Mouse (Mus musculus) retina, postnatal 1 day (tissue): ENCODE measurements at regions not wholly inside any gene's neighbourhood (a gene's known extent, or its start where the extent isn't known, plus 50 kb on each side); places are given as distances from the start of the nearest gene placed in this dataset.

Experiments
- DNase-seq: peaks from one replicate; pipeline ENCODE4 v3.0.0-alpha.2; 2012

DNA sequence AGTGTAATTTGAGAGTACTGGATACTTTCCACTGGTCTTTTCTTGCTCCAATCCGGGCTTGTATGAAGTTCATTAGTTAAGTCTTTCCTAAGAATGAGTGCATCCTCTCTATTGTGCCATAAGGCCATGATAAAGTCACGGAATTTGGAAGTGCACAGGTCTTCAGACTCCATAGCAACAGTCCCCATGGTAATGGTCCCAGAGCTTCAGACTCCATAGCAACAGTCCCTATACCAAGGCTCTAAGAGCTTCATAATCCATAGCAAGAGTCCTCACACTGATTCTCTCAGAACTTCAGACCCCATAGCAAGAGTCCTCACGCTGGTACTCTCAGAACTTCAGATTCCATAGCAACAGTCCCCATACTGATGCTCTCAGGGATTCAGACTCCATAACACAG is 214.5 kb upstream of the Far2 start:
- no peak for DNase-seq

DNA sequence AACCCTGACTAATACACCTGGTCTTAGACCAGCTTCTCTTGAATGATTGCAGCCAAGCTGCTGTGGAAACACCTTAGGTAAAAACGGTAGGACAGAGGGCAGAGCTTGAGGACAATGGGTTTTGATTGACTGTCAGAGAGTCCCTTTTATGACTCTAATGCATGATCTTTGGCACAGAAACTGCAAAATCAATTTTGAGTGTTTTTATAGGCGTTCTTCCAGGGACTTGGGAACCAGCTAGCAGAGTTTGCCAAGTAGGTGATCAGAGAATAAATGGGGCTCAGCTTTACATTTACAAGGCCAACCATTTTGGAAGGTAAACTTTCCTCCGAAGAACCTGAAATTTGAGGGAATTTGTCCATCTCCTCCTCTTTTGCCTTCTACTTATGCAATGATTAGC is 213.6 kb upstream of the Far2 start:
- no peak for DNase-seq

DNA sequence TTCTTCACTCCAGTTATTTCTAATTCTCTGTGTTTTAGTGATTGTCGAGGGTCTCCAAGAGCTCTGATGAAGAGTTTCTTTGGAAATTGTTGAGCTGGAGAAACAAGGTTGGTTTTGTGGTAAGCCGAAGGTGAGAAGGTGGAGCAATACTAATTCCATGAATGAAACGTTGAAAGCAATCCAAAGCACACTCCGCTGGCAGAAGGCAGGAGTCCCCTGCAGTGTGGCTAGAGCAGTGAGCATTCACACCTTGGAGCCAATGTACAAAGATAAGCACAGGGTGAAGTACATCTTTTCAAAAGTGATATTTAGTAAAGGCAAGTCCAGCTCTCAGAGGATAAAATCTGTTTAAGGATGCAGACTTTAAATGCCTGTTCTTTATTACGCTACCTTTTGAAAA is 208.2 kb upstream of the Far2 start:
- DNase-seq: no peak

DNA sequence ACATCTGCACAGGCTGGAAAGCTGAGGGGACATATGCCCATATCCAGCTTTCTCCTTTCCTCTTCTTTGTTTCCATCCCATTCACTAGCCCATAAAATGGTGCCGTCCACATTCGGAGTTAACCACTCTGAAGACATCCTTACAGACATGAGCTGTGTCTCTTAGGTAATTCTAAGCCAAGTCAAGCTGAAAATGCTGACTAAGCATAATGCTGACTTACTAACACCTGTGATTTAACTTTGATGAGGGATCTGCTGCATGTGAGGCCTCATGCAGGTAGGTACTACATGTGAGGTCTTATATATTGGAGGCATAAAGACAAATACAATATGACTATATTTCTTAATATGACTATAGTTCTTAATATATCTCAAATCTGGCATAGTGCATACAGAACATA is 197.1 kb upstream of the Far2 start:
- DNase-seq: no peak

DNA sequence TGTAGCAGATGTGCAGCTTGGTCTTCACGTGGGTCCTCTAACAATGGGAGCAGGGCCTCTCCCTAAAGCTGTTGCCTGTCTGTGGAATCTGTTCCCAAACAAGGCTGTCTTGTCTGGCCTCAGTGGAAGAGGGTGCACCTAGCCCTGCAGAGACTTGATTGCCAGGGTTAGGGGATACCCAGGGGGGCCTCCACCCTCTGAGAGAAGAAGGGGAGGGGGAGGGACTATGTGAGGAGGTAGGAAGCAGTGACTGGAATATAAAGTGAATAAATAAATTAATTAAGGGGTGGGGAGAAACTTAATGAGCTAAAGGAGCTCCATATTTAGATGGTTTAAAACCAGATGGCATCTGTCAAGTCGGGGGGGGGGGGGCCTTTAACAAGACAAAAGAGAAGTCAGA is 185.9 kb upstream of the Far2 start:
- no peak for DNase-seq

DNA sequence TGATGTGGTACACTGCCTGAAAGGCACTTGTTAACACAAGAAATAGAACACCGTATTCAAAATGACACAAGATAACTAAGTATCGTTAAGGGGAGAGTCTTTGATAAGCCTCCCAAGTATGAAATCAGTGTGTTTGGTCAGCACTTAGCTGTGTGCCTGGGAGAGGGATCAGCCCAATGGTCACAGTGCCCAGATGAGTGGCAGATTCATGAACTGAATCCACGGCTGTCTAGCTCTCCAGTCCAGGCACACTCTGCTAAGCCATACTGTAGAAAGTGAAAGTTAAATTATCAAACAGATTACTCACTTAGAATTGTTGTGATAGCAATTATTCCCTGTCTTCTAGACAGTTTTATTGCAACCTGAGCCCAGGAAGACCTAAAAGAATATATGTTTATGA is 176.0 kb upstream of the Far2 start:
- DNase-seq: no peak

DNA sequence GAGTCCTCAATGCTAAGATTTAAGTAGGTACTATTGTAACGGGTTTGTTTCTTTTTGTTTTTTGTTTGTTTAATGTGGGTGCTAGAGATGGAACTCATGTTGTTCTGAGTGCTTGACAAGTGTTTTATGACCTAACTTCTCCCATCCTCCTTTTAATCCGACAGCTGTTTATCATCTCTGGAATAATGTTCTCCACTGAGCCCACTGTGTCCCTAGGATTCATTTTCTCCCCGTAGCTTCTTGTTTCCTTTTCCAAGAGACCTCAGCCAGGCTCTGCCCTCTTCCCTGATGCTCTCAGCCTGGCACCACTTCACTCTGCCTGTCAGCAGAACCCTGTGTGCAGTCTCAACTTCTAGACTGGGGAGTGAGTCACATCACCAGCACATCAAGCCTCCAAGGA is 173.9 kb upstream of the Far2 start:
- DNase-seq: no peak

DNA sequence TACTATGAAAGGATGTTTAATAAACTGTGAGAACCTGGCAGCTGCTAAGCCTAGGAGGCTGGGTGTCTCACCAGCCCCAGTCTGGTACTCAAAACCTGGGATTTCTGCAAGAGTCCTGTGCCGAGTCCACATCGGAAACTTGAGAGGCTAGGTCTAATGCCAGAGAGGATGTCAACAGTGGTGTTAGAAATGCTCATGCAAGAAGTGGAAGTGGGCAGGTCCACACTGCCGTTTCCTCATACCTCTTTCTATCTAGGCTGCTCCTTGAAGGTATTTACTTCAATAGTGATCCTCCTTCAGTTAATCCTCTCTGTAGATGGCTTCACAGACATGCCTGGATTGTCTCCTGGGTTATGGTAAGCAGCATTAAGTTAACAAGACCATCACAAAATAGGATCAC is 168.6 kb upstream of the Far2 start:
- no peak for DNase-seq

DNA sequence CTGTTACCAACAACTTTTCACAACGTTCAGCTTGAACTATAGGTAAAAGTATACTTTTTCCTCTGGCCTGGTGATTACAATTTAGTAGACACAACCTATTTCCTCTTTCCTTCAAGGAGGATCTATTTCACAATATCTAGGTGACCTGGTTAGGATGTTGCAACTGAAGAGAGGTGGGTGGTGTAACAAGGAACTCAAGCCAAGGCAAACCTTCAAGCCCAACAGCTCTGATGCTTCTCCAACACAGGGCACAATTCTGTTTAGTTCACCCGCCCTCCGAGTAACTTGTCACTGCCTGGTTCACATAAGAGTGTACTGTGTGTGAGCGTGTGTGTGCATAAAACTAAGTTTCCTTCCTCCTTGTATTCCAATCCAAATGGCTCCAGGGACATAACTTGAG is 161.2 kb upstream of the Far2 start:
- no peak for DNase-seq

DNA sequence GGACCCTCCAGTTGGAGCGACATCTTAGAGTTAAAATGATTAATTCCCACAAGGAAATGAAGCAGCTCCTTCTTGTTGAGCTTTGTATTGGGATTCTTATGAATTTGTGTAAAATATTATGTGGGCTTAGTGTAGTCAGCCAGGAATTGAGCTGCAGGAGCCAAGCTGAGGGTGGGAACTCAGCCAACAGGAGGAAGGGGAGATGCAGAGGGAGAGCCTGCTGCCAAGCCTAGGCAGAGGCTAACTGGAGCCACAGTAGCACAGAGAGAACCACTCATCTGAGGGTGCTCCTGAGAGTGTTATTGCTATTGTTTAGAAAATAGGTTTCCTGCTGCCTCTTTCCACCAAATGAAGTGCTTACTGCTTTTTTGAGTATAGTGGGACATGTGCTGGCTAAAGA is 127.4 kb upstream of the Far2 start:
- no peak for DNase-seq

DNA sequence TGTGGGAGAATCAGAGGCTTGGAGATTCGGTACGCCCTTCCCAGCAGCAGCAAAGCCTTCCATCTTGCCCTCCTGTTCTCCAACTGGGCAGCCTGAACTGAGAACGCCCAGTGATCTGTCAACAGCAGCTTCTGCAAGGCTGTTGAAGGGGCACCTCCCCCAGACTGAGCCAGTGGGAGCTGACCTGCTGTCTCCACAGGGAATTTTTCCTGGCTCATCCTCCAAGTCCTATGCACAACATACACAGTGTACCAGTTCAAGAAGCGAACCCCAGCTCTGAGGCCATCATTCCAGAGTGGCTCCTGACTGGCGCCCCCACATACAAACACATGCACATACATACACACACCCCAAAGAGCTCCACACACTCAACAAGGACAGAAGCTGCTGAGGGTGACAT is 126.0 kb upstream of the Far2 start:
- no peak for DNase-seq

DNA sequence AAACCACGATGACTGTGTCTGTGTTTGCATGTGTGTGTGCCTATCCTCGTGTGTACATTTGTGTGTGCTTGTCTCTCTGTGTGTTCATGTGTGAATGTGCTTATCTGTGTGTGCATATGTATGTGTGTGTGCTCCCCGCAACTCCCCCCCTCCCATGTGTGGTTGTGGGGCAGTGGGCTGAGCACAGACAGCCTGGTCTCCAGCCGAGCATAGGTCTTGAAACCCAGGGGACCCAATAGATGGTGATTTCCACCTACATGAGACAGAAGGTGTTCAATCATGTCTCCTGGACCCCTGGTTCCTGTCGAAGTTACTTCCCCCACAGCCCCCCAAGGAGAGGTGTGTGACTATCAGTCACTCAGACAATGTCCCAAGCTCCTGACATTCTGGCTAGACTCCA is 124.6 kb upstream of the Far2 start:
- no peak for DNase-seq

DNA sequence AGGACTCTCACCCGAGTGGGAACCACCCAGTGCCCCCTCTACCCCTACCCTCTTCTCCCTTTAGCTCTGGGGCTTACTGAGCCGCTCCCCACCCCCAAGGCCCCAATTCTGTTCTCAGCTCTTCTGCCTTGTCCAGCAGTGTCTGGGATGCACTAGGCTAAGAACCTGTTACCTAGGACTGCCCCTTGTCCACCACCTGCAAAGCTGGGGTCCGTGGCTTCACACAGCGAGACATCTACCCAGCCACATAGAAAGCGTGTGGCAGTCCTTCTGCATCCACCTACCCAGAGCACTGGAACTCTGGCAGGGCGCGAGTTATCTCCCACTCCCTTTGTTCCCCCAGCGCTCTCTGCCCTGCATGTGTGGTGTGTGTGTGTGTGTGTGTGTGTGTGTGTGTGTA is 123.8 kb upstream of the Far2 start:
- no peak for DNase-seq

DNA sequence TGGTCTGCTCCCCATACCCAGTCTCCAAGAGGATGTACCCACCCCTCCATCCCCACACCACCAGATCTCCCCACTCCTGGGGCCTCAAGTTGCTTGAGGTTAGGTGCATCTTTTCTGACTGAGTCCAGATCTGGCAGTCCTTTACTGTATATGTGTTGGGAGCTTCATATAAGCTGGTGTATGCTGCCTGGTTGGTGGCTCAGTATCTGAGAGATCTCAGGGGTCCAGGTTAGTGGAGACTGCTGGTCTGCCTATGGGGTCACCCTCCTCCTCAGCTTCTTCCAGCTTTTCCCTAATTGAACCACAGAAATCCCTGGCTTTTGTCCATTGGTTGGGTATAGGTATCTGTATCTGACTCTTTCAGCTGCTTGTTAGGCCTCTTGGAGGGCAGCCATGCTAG is 118.1 kb upstream of the Far2 start:
- DNase-seq: no peak

DNA sequence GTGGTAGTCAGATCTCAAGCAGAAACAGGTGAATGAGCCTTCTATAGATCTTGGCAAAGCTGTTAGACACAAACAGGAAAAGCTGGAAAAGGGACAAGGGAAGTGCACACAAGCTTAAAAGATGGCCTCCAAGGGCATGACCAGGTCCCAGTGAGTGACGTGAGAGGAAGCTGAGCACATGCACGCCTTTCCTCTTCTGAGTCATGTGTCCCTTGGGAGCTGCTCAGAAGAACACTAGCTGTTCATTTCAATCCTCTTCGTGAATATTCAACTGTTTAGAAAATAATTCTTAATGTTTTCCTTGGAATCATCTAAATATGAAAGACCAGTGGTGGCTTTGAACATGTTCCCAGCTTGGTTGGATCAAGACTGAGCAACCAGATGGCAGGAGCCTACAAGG is 103.0 kb upstream of the Far2 start:
- no peak for DNase-seq

DNA sequence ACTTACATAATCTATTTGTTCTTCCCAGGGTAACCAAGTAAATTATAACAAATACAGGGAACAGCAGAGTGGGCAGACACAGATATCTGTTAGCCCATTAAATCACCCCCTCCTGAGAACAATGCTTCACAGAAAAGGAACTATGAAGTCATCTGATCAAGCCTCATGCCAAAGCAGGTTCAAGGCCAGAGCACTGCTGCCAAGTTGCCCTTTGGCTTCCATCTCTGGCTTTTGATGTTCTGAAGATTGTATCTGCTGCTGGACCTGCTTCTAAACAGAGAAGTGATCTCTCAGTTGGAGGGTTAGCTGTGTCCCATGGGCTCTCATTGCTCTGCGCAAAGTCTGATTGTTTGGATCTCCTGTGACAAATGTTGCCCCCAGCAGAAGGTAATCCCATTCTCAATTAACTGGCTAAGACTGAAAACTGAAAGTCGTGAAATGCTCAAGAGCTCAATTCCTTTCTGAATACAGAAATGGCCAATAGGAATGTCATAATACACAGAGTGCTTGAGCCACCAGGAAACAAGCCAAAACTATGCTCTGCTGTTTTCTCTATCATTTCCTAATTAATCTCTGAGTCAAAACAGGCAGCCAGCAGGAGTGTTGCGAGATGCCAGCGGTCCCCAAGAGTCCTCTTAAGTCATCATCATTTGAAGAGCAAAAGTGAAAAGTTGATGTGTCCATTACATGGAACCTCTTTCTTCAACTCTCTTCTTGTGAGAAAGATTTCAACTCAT is 102.0 kb upstream of the Far2 start:
- no peak for DNase-seq

DNA sequence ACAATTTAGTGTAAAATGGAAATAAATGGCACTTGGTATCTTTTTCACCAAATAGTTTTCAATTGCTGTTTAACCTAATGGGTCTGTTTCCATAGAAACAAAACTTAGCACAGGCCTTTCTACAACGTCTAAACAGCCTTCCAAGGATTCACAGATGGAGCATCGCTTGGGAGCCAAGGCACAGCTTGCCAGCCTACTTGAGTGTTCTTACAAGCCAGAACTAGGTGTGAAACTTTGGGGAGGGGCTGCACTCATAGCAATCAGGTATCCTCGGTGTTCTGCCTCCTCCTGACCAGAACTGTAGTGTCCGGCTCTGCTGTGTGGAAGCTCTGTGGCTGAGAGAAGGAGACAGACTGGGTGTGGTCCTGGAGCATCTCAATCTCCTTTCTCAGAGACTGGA is 99.1 kb upstream of the Far2 start:
- no peak for DNase-seq

DNA sequence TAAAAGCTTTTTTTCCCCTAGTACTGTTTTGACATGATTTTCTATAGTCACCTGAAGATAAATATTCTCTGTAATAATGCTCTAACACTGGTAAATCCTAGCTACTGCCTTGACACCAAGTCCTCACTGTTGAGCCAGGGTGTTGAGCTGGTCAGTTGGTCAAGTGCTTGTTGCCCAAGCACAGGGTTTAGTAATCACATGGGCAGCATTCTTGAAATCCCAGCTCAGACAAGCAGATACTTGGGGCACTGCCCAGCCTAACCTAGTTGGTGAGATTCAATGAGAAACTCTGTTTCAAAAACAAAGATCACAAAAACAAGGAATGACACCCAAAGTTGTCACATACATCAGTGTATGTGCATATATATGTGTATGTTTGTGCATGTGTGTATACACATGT is 95.4 kb upstream of the Far2 start:
- DNase-seq: no peak

DNA sequence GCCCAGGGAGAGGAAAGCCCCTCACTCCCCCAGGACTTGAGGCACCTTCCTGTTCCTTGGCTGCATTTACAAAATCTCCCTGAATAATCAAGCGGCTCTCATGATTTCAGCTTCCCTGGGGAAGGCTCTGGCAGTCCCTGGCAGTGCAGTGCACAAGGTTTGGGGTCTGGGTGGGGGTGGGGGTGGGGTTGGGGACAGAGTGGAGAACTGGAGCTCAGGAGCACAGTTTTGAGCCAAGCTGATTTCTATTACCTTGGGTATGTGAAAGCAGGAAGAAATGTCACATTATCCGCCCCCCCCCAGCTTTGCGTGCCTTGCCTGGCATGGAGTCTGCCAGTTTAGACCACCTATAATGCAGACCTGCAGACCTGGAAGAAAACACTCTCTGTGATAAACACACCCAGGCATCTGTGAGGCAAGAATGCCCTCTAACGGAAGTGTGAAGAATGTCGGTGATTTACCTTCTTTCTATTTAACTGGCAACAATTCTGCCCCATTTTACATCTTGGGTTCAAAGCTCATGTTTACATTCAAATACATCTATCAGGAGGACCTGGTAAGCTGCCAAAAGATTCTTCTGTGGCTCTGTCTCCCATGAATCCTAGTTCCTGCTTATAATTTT is 93.9 kb upstream of the Far2 start:
- peak; percentile 31 for DNase-seq

DNA sequence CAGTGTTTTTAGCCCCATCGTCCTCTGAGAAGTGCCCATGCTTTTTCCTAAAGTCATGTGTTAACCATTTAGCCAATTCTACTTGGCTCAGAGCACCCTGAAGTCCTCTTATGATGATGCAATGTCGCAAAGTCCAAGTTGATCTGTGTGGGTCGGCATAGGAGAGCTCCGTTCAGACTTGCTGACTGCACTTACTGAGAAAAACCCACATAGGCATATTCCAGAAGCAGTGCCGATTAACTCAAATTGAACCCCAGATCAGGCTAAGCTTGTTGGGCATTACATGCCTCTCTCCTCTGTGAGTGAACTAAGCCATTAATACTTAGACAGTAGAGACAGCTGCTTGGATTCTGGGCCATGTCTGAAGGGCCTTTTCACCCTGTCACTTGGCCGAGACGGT is 93.3 kb upstream of the Far2 start:
- peak; percentile 41 for DNase-seq

DNA sequence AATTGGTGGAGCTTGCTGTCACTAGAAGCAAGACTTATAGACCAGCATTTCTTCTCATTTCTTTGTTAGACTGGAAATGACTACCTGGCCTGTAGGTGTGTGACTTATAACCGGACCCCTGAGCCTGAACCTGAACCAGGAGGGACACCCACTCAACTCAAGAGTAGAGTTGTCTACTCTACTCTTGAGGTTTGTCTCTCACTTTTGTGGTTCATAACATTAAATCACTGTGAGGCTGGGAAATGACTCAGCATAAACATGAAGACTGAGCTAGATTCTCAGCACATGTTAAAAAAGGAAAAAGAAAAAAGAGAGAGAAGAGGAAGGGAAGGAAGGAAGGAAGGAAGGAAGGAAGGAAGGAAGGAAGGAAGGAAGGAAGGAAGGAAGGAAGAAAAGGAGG is 92.8 kb upstream of the Far2 start:
- no peak for DNase-seq

DNA sequence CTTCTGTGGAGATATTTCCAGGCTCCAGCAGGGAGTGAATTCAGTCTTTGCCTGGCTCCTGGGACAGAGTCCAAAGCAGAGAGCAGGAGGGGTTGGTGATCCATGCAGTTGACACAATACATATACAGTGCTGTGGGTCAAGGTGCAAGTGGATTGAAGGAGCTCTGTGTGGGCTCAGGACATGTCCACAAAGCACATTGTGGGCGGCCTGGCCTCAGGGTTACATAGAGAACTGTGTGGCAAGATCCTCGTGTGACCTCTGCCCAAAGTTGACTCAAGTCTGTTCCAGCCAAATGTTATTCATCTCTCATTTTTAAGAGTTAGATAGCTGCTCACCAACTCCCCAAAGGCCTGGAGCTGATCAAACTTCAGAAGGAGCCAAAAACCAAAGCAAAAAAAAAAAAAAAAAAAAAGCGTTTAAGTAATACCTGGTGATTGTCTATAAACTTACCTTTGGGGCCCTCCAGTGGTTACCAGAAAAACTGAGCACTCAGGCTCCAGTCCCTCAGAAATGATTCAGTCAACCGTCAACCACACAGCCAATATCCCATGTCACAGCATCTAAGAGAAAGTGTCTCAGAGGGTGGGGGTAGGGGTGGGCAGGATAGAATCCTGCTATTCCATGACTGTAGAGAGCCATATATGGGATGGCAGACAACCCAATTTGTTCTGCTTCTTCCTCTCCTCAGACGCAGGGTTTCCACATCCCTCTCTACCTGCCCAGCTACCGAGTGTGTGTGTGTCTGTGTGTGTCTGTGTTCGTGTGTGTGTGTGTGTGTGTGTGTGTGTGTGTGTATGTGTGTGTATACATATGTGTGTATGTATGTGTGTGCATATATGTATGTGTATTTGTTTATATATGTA is 91.9 kb upstream of the Far2 start:
- DNase-seq: peak; percentile 7

DNA sequence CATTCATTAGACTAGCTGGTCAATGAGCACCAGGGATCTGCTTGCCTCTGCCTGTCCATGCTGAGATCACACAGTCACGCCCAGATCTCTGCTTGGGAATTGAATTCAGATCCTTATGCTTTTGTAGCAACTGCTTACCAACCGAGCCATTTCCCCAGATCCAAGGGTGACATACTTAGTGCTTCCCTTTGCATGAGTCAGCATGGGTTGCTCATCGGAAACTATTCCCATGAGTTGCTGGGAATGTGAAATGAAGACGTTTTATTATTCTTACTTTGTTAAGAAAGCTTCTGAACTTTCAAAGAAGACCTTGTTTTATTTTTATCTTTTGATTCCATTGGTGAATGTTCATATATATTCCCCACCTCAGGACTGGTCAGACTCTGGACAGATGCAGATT is 82.3 kb upstream of the Far2 start:
- no peak for DNase-seq

DNA sequence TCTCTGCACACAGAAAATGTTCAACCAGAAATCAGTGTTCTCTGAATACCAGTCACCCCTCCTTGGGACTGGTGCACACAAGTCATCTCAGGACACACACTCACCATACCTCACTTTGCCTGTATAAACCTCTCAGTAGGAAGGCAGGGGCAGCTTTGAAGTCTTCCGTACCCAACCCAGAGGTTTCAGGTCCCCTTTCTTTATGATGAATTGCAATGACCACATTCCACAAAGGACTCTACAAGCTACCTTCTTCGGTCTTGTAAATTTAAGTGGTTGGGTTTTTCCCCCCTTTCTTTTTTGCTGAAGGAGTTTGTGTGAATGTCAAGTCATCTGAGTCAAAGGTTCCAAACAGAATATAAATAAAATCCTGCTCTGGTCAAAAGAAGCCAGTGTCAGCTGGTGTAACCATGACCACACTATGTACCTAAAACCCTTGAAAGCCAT is 76.9 kb upstream of the Far2 start:
- no peak for DNase-seq
